In the genomic region with DNA sequence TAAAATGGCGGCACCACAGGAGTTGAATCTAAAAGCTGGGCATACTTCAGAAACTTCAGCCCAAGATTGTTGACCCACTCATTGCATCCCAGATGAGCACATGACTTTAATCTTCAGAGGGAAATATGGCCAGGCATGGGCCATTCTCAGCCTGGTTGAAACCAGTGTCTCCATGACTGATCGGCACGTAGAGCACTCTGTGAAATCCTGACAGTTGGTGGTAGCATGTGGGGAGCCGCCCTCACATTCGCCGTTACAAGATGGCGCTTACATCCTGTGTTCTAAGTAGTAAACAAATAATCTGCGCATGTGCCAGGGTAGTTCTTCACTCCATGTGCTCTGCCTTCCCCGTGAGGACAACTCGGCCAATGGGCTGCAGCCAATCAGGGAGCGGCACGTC, we compare ENCODE assay signal across 6 mouse cellular contexts.
A peak's percentile ranks its signal among the peaks of the same experiment; 100 is the strongest.
DNase-seq lines count a peak whose midpoint lies in the region; TF ChIP-seq lines count a peak whose summit lies in the region.
"Not testable (repeated sequence)": the region's sequence is repeated elsewhere in the genome, so short reads cannot be mapped to it uniquely, and the experiment has no call there.

No protein-coding gene starts in this region.

- TF ChIP-seq CTCF in testis, adult 2 months (IDR thresholded peaks at IDR 0.05; ENCODE audit: control insufficient read depth, insufficient read depth, insufficient replicate concordance, low read depth, low read length), result not testable (repeated sequence)

- WGBS in heart, embryonic 10.5 days, result 87% methylated on average over 12 of the region's 12 CpGs
- 96% methylated on average over 12 of the region's 12 CpGs for WGBS in limb, embryonic 10.5 days

- H3K27ac ChIP-seq in heart, embryonic 10.5 days; limb, embryonic 10.5 days; testis, adult 2 months (ENCODE audit: control insufficient read depth, insufficient read depth, low read depth, low read length): not testable (repeated sequence)

- H3K4me1 ChIP-seq in heart, embryonic 10.5 days; limb, embryonic 10.5 days; testis, adult 2 months (ENCODE audit: control insufficient read depth, insufficient read depth, low read length): not testable (repeated sequence)

- TF ChIP-seq POLR2A in testis, adult 2 months (IDR thresholded peaks at IDR 0.05; ENCODE audit: control insufficient read depth, low read depth, low read length), result not testable (repeated sequence)

- H3K4me3 ChIP-seq in heart, embryonic 10.5 days; limb, embryonic 10.5 days: not testable (repeated sequence)
- H3K4me3 ChIP-seq in testis, adult 2 months (ENCODE audit: control insufficient read depth, low read depth, low read length), result peak overlapping the region; percentile 69

- not testable (repeated sequence) for H3K9me3 ChIP-seq in heart, embryonic 10.5 days; limb, embryonic 10.5 days (replicated peaks)

- DNase-seq in heart, embryonic 10.5 days (ENCODE audit: low spot score), result peak; percentile 54
- peak; percentile 28 to 84 for DNase-seq in layer of hippocampus, adult 18-20 months (ENCODE audit: low spot score in 2 of 2)
- peak; percentile 34 to 47 for DNase-seq in layer of hippocampus, adult 8-10 months (ENCODE audit: low spot score in 2 of 2)
- peak; percentile 32 to 47 for DNase-seq in layer of hippocampus, postnatal 14 days (ENCODE audit: low spot score in 2 of 2)
- DNase-seq in limb, embryonic 10.5 days (ENCODE audit: low spot score), result peak; percentile 17

- not testable (repeated sequence) for H3K27me3 ChIP-seq in heart, embryonic 10.5 days (ENCODE audit: insufficient read depth, poor library complexity, severe bottlenecking); limb, embryonic 10.5 days (ENCODE audit: low read depth, poor library complexity, severe bottlenecking); testis, adult 2 months (ENCODE audit: control insufficient read depth, insufficient read depth, low read length)

- H3K36me3 ChIP-seq in heart, embryonic 10.5 days; limb, embryonic 10.5 days; testis, adult 2 months (ENCODE audit: control insufficient read depth, insufficient read depth, low read length): not testable (repeated sequence)
